Mouse (Mus musculus) adrenal gland, postnatal 14 days (tissue): ENCODE data around the gene Gm6657. TPM values are rescaled to one million over a fixed set of nuclear protein-coding genes. Genes with fewer than 3 reads are reported as not detected.

Source experiments
- DNase-seq: peaks from one replicate; pipeline ENCODE4 v3.0.0; 2021; ENCODE audit warnings: mixed read lengths
- long read RNA-seq, 2 experiments: library from polyadenylated mRNA; stranded (forward); transcript quantifications; one replicate each; pipeline ENCODE4 v2.0.0; 2021
- total RNA-seq: library from RNA; stranded (reverse); gene quantifications from 2 replicates; pipeline ENCODE4 v1.2.3, GENCODE M21; 2021

The Gm6657 gene
- total RNA-seq, result not detected in 2 replicates
- long read RNA-seq, experiment 1, result 0 reads
- long read RNA-seq, experiment 2, result 0 reads

DNA sequence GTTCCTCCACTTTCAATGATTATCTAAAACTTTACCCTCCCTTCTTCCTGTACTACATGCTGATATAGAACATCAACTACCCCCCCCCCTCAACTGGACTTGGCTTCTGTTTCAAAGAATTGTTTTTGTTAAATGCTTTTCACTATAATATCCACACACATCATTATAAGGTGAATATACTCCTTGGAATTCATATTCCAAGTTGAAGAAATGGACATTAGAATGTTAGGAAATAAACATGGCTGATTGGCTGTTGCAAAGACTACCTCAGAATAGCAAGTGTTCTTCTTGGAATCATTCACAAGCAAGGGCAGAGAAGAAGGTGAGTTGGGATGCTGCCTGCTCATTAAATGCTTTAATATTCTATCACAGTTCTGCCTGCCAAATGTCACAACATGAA, at the start of gene Gm6657:
Gene Gm6657, plus strand, starts transcription at position 301 of the 400 bp plus-strand sequence.
- no peak for DNase-seq

DNA sequence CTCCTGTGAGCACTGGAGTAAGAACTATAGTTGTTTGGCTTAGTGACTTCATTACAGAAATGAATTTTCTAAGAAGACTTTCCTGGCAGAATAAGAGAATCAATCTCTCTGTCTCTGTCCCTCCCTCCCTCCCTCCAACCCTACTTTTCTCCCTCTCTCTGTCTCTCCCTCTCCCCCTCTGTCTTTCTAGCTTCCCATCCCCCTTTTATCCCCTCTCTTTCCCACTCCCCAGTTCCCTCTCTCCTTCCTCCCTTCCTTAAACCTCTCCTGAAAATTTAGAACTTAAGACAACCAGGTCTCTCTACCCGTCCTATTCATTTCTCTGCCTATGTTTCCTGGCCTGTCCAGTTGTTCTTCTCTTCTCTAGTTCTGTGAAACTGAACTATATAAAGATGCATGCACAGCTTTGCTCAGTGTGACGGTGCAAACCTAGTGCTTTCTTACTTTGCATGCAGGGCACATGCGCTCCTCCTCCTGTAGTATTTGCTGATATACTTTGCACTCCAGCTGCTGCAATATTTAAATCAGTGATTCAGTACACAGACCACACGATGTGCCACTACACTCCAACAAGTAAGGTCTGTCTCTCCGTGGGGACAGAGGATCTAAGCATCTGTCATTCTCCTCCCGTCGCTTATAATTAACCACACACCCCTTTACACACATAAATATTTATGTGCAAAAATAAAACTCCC, 40.6 kb upstream of the Gm6657 start:
- no peak for DNase-seq

DNA sequence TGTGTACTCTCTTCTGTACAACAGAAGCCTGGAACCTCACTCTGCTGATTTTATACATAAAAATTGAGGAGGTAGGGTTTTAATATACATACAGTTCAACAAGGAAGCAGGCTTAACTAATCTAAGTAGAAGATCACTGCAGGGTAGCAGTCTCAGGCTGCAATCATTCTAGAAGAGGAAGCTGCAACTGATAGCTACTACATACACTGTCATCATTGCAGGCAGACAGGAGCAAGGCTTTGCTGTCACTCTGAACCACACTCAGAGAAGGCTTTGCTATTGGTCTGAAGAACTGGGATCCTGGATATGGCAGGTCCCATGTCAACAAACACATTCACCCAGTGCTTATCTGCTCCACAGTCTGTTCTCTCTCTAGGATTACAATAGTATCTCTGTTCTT, 23.9 kb upstream of the Gm6657 start:
- no peak for DNase-seq

DNA sequence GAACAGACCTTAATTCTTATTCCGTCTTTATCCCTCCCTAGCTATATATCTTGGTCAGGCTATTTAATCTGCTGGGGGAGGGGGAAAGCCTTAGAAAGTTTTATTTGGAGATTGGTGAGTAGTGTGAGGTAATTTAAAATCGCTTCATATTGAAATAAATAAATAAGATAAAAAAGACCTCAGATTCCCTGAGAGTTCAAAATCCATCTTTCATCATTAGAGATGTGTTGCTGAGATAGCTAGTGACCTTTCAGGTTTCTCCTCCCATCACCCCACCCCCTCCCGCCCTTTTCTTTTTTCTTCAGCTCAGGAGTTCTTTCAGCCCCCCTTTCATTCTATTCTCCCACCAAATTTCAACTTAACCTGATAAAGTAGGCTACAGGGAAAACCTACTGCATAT, 20.1 kb upstream of the Gm6657 start:
- DNase-seq, result no peak

DNA sequence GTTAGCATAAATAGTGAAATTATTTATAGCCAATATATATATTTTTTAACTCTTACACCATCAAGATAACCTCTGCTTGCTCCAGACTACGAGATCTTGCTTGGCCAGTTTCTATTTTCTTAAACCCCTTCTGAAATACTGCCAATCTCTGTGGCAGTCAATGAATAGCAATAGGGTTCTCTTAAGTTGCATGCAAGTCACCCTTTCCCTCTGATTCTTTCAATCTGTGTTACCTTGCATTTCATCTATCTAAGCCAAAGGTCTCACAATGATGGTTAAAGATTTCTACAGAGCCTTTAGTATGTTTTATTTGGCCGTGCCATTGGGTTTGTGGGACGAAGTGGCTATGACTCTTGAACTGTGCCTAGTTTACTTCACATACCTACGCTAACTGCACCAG, 19.4 kb upstream of the Gm6657 start:
- no peak for DNase-seq

DNA sequence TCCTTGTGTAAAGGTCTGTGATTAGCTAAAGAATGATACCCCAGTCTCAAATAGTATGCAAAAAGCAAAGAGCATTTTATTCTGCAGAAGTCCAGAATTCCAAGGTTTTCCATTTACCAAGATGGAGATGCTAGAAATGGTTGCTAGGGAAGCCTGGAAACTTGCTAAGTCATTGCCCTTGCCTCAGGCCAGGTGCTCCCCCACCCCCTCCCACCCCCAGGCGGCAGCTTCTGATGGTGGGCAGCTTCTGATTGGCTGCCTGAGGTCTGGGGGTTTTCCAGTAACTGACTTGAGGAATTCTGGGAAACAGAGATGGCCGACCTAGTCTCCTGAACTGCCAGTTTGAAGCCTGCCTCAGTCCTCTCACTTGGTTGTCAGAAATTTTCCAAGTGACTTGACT, 12.6 kb upstream of the Gm6657 start:
- no peak for DNase-seq

DNA sequence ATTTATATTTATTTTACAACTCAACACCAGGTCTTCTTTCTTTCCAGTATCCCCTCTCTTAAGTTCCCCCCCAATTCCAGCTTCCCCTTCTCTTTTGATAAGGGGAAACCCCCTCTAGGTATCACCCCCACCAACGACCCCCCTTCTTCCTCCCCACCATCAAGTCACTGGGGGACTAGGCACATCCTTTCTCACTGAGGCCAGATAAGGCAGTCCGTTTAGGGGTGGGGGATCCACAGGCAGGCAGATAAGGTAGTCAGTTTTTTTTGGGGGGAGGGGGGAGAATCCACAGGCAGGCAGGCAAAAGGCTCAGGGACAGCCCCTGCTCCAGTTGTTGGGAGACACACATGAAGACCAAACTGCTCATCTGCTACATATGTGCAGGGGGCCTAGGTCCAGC, 1.3 kb downstream of the Gm6657 start:
- DNase-seq, result no peak

DNA sequence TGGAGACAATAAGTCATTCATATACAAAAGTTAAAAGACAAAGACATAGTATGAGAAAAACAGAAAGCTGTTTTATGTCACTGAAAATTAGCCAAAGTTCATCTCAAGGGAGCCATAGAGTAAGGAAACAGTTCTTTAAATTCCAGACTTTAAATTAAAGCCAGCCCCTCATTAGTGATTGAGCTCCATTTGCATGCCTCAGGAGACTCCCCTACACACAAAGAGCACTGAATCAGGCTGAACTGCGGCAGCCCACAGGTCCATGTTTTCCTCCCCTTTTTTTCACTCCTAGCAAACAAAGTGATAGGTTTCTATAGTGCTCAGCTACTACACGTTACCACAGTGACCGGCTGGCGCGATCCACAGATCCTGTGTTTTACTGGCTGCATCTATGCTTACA, 9.6 kb downstream of the Gm6657 start:
- DNase-seq, result no peak

DNA sequence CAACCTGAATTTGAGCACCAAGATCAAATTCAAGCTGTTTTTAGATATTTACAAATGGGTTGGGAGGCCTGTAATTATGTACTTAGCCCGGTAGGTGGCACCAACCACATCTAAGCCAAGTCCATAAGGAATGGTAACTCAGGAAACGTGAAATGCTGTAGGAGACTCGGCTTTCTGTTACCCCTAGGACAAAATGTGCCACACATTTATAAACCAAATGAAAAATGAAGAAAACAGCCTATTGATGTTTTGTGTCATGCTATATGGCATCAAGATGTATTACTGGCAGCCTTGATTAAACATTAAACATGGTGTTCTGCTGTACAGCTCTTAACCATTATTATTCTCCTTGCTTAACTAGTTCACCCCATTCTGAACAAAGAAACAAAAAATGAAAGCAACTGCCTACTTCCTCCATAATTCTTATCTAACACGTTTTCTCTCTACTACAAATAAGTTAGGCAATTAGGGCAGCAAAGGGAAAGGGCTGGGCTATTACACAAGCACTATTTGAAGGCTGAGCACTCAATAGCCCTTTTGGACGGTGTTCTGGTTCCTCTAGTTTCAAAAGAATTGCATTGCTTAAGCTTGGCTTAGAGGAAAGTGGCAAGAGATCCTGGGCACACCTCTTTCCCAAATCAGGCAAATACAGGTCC, 12.0 kb downstream of the Gm6657 start:
- DNase-seq, result peak; percentile 61

DNA sequence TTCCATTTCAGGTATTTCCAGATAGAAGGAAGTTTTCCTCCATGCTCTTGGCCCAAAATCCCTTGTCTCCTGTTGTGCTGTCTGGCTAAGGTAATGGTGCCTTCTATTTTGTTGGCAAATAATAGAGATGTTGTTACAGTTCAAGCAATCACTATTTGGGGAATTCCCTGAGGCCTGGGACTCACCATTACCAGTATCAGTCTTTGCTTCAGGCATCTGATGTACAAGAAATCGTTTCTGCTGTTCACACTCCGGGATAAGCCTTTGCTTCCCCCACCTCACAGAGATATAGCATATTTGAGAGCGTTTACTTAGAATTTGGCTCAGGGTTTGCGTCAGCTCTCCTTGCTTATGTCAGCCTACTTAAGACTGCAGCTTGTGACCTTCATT, 12.5 kb downstream of the Gm6657 start:
- DNase-seq, result no peak

DNA sequence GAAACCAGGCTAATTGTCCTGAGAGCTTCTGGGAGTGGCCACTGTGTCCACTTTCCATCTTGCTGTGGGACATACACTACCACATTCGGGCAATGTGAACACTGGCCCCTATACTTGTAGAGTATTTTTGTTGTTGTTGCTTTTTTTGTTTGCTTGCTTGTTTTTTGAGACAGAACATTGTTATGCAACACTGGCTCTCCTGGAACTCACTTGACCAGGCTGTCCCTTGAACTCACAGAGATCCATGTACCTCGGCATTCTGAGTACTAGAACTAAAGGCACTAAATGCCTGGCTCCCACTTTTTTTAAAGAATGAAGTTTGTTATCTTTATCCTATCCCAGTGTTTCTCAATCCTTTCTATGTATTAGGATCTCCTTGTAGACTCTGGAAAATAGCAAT, 15.8 kb downstream of the Gm6657 start:
- no peak for DNase-seq

DNA sequence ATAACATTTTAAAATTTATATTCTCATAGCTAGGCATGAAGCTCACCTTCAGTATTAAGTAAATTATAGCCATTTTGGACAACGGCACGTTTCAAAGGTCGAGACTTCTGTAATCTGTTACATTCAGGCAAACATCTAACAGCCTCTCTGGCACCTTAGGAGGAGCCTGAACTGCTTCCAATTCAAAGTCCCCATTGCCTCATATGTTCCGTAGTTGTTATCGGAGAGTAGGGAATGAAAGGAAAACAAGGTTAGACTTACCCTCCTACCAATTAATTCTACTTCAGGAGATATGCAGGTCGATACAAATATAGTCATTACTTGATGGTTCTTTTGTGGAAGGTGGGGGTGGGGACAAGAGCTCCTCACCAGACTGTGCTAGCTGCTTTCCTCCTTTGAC, 21.4 kb downstream of the Gm6657 start:
- DNase-seq, result no peak

DNA sequence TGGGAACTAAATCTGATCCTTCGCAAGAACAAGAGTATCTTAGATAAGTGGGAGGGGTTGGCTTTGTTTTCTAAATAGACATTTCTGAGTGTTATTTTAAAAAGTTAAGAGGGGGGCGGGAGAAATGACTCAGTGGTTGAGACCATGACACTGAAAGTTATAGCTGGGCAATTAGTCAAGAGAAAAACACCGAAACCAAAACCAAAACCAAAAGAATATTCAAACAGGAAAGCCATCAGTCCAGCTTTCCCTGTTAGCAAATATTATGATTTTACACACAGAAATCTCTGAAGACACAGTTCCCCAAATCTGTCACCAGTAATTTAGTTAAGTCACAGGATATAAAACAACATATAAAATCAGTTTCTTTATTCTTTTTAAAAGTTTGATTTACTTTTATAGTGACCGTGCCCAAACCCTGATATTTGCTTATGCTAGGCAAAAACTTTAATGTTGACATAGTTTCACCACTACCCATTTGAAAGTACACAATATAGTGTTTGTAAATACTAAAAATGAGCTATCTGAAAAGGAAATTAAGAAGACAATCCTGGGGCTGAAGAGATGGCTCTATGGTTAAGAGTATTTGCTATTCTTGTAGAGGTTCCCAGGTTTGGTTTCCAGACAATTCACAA, 25.3 kb downstream of the Gm6657 start:
- no peak for DNase-seq

DNA sequence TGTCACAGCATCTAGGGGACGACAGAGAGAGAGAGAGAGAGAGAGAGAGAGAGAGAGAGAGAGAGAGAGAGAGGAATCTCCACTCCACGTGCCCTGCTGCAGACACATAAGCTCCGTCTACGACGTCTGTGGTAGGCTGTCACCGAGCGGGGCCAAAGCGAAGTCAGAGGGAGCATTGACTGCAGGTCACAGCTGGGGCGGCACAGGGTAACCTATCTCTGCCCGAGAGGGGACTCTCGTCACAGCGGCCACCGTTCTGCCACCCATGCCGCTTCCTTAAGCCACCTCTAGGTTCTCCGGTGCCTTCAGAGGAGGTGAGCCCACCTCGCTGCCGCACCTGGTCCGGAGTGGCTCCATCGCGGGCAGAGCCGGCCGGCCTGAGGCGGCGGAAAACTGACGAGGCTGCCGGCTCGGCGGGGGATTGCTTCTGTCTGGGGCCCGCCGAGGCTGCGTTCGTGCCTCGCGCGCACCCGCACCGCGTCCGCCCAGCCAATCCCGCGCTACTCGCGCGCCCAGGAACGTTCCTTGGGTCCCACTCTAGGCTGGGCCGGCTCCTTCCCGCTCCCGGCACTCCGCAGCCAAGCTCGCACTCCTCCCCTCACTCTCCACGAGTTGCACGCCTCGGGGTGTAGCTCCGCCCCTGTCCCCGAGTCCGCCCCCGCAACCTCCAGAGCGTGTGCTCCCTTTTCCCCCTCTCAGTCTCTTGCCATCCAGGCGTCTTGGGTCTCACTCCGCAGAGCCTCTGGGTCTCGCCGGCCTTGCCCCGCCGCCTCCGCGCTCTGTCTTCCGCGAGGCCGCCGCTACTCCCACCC, 31.9 kb downstream of the Gm6657 start, which contains the start of gene Gphn:
Gene Gphn, plus strand, starts transcription at position 673 of the 812 bp plus-strand sequence.
- DNase-seq, result peak; percentile 95

DNA sequence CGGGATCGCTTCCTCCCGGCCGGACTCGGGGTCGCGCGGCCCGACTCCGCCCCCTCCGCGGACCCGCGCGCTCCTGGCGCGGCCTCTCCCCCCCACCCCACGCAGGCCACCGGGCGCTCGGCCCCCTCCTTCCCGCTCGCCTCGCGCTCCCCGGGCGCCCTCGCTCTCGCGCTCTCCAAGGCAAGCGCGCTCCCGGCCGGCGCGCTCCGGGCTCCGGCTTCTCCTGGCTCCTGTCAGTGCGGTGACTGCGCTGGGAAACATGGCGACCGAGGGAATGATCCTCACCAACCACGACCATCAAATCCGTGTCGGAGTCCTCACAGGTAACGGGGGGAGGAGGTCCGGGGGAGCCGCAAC, 32.5 kb downstream of the Gm6657 start:
- DNase-seq, result peak; percentile 94

DNA sequence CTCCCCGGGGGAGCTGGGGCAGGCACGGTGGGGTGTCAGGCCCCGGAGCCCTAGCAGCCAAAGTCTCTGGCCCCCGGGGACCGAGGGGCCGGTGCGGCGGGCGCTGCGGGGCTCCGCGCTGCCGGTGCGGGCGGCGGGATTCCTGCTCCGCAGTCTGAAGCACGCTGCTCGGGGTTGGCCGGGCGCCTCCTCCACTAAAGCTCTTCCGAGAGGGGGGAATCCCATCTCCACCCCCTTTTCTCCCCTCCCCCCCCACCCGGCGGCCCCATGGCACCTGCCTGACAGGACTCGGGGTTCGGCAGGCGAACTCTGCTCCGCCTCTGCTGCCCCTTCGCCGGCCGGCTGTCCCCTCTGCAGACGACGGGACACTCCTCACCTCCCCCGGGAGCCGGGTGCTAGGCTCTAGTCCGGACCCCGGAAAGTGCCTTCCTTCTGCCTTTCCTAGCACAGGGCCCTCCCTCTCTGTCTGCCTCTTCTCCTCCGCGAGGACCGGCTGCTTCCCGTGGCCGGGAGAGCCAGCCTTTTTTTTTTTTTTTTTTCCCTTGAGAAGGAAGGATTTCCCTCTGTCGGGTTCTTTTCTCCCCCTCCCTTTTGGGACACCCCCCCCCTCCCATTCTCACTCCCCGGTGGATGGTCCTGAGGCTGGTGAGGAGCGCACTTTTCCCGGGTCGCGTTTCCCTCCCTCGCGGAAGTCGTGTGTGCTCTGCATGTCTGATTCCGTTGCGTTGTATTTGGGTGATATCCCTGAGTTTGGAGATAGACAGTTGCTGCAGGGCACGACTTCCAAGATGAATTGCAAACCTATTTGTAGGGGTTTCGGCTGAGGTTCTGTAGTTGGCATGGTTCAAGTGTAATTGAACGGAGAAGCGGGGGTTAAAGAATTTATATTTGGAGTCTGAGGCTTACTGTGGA, 33.2 kb downstream of the Gm6657 start:
- peak; percentile 60 for DNase-seq

DNA sequence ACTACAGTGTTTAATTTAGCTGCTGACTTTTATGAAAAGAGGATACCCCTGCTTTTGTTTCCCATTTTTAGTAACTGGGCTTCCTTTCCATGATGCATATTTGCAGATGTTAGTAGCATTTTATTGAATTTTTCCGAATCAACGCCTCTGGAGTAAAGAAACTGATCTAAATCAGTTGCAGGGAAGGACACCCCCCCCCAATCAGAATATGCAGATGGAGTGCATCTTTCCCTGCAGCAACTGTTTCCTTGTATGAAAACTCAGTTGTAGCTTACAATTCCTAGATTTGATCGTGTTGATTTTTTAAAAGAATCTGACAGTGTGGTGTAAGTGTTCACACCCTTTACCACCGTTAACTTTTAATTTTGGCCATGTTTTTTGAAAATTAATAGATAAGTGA, 34.1 kb downstream of the Gm6657 start:
- no peak for DNase-seq

DNA sequence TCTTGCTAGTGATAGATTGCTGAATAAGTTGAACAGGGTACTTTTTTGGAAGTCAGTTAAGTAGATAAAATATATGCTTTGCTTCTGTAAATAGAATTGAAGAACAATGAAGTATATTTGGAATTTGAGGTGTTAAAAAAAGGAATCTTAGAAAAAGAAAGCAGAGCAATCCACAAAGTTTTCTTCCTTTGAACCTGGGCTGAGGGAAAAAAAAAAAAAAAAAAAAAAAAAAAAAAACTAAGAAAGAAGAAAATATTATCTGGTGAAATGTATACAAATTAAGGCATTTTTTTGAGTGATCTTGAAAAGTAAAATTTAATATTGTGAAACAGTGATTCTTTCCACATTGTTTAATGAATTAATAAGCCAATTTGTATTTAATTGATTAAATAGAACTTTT, 38.5 kb downstream of the Gm6657 start:
- DNase-seq, result no peak

DNA sequence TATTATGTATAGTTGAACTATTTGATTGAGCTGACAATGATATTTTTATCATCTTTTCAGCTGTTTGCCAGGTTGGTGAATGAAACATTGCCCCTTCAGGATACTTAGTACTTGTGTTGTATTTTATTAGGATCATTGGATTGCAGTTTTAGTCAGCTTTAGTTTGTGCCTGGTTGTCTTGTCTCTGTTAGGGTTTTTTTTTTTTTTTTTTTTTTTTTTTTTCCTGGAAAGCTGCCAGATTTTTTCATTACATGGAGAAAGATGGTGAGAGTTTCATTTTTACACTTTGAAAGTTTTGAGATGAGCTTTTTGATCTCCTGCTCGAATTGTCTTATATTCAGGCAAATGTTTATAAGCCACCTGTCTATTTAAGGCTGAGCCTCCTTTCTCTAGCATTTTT, 54.3 kb downstream of the Gm6657 start:
- no peak for DNase-seq

DNA sequence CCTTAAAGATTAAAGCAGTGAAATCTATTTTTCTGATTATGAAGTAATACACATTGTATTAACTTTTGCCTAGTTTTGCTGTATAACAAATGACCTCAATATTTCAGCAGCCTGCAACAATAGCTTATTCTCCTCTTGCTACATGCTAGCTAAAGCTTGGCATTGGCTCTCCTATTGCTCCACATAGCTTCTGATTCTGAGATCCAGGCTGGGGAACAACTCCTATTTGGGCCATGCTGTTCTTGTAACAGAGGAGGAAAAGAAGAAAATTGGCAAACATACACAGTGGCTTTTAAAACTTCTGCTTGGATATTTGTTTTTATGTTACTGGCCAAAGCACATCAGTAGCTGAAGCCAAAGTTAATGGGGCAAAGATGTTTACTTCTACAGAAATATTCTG, 55.1 kb downstream of the Gm6657 start:
- DNase-seq, result peak; percentile 28
